Mouse (Mus musculus): ENCODE results near the gene Cxxc4.

GRCm38 (mm10) chr3:134281527-134282370 lies 45.5 kb downstream of the Cxxc4 start:
- TF ChIP-seq GATA1 (IDR thresholded peaks at IDR 0.05; ENCODE audit: borderline replicate concordance, low read length), result no peak
- TF ChIP-seq FLI1 (IDR thresholded peaks at IDR 0.05; ENCODE audit: low read length), result no peak

All from megakaryocyte, embryonic 14.5 days (primary cell).